Mouse (Mus musculus) hindbrain, embryonic 11.5 days (tissue): ENCODE data around the gene Chst4. TPM values are rescaled to one million over a fixed set of nuclear protein-coding genes. Genes with fewer than 3 reads are reported as not detected.

Experiments
- ATAC-seq: fragments of 200-750 bp; cut with Nextera tagmentation; 2 replicates; pipeline ENCODE4 v1.8.0; 2017; ENCODE audit warnings: mild to moderate bottlenecking, moderate TSS enrichment, moderate library complexity; ENCODE audit not compliant: low FRiP score
- DNase-seq: peaks from one replicate; pipeline ENCODE4 v3.0.0-alpha.2; 2015; ENCODE audit warnings: low spot score
- H3K27ac ChIP-seq: fragments of 300-500 bp; sonication (generic); 2 replicates; pipeline ENCODE4 v1.5.1; 2014; ENCODE audit warnings: mild to moderate bottlenecking, low read depth, low read length
- H3K27me3 ChIP-seq: fragments of 300-500 bp; sonication (generic); 2 replicates; pipeline ENCODE4 v1.6.1; 2014; ENCODE audit warnings: mild to moderate bottlenecking, low read length, moderate library complexity, mixed read lengths; ENCODE audit not compliant: control insufficient read depth, insufficient read depth
- H3K36me3 ChIP-seq: fragments of 300-500 bp; sonication (generic); 2 replicates; pipeline ENCODE4 v1.6.1; 2014; ENCODE audit warnings: mild to moderate bottlenecking, low read length, moderate library complexity, mixed read lengths; ENCODE audit not compliant: control insufficient read depth, insufficient read depth
- H3K4me1 ChIP-seq: fragments of 300-500 bp; sonication (generic); replicated peaks from 2 replicates; pipeline ENCODE4 v1.6.1; 2014; ENCODE audit warnings: low read length, mixed read lengths; ENCODE audit not compliant: control insufficient read depth, insufficient read depth
- H3K4me2 ChIP-seq: fragments of 300-500 bp; sonication (generic); replicated peaks from 2 replicates; pipeline ENCODE4 v1.6.1; 2014; ENCODE audit warnings: mild to moderate bottlenecking, low read depth, low read length
- H3K4me3 ChIP-seq: fragments of 300-500 bp; sonication (generic); 2 replicates; pipeline ENCODE4 v1.5.1; 2014; ENCODE audit warnings: low read depth, low read length
- H3K9ac ChIP-seq: fragments of 300-500 bp; sonication (generic); 2 replicates; pipeline ENCODE4 v1.6.1; 2014; ENCODE audit warnings: low read depth, low read length
- H3K9me3 ChIP-seq: fragments of 300-500 bp; sonication (generic); 2 replicates; pipeline ENCODE4 v1.6.1; 2016; ENCODE audit warnings: low read length; ENCODE audit not compliant: control insufficient read depth
- WGBS: fragments of 180-500 bp; shearing (Covaris S2); extraction: QIAGEN DNeasy Blood & Tissue Kit; methylation state at CpG from one replicate; pipeline ENCODE4 v1.1.7; 2014; 5-methylcytosine and 5-hydroxymethylcytosine counted together
- polyA plus RNA-seq: library from polyadenylated mRNA; unstranded; fragments of >200 nt; fragmentation: Nextera tagmentation; extraction: Ambion mirVana; gene quantifications from 2 replicates; pipeline ENCODE4 v1.2.1, GENCODE M21; 2014

The Chst4 gene
- polyA plus RNA-seq, 1 experiment from 2014 or later, result not detected

- ATAC-seq (no peak), DNase-seq (no peak)
- Histone ChIP-seq H3K9ac (no peak overlapping the region), H3K4me1 (no peaks in the 10 kb centered on the region), H3K4me2 (no peak overlapping the region), H3K4me3 (no peak overlapping the region), H3K9me3 (no peaks in the 10 kb centered on the region), H3K36me3 (no peaks in the 10 kb centered on the region), H3K27me3 (no peaks in the 10 kb centered on the region), H3K27ac (no peak overlapping the region)
- WGBS, result 93% methylated on average over 9 of the region's 9 CpGs
Observed at GRCm38 (mm10) chr8:109997381-109997780, 42.2 kb downstream of the Chst4 start.

GRCm38 (mm10) chr8:109992951-109993350, 46.6 kb downstream of the Chst4 start:
- Histone ChIP-seq H3K27ac (no peak overlapping the region), H3K4me3 (no peak overlapping the region), H3K4me2 (no peak overlapping the region), H3K36me3 (no peaks in the 10 kb centered on the region), H3K4me1 (no peaks in the 10 kb centered on the region), H3K27me3 (no peaks in the 10 kb centered on the region), H3K9me3 (no peaks in the 10 kb centered on the region), H3K9ac (no peak overlapping the region)
- WGBS, result 86% methylated on average over 1 of the region's 1 CpGs
- DNase-seq (no peak), ATAC-seq (no peak)

- H3K27ac ChIP-seq, result no peak overlapping the region
- DNase-seq (no peak), ATAC-seq (no peak)
- no peaks in the 10 kb centered on the region for H3K9me3 ChIP-seq
- H3K36me3 ChIP-seq, result no peaks in the 10 kb centered on the region
- H3K9ac ChIP-seq, result no peak overlapping the region
- WGBS, result 70% methylated on average over 5 of the region's 5 CpGs
- no peak overlapping the region for H3K4me2 ChIP-seq
- H3K27me3 ChIP-seq, result no peaks in the 10 kb centered on the region
- H3K4me1 ChIP-seq, result no peaks in the 10 kb centered on the region
- H3K4me3 ChIP-seq, result no peak overlapping the region
Observed at GRCm38 (mm10) chr8:109992166-109992565, 47.4 kb downstream of the Chst4 start.

DNA sequence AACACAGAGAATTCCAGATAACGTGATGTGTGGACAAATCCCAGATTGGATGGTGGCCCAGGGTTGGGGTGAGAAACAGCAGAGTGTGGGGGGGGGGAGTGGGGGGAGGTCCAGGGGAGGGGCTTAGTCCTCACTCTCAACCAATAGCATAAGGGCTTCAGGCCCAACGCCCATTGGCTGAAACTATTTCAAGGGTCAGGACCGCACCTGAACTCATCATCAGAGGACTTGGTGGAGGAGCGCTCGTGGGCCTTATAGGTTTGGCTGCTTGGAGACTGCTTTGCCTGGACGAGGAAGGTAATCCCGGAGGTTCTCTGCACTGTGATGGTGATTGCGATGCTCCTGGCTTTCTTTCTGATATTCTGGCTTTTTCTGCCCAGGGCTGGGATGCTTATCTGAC, 49.3 kb downstream of the Chst4 start, which contains the start of gene Tat:
Gene Tat, plus strand, starts transcription at position 214 of the 400 bp plus-strand sequence.
- Histone ChIP-seq H3K27me3 (no peaks in the 10 kb centered on the region), H3K9ac (no peak within 1 kb of the TSS), H3K27ac (no peak within 1 kb of the TSS), H3K9me3 (no peaks in the 10 kb centered on the region), H3K4me3 (no peak within 1 kb of the TSS), H3K4me2 (no peak within 1 kb of the TSS), H3K36me3 (no peaks in the 10 kb centered on the region), H3K4me1 (no peaks in the 10 kb centered on the region)
- ATAC-seq (no peak), DNase-seq (no peak)
- 87% methylated on average over 8 of the region's 8 CpGs for WGBS

GRCm38 (mm10) chr8:109989151-109989550, 50.4 kb downstream of the Chst4 start:
- WGBS, result 88% methylated on average over 8 of the region's 8 CpGs
- no peak for ATAC-seq
- Histone ChIP-seq H3K4me2 (no peak overlapping the region), H3K27ac (no peak overlapping the region), H3K27me3 (no peaks in the 10 kb centered on the region), H3K4me1 (no peaks in the 10 kb centered on the region), H3K9me3 (no peaks in the 10 kb centered on the region), H3K4me3 (no peak overlapping the region), H3K9ac (no peak overlapping the region), H3K36me3 (no peaks in the 10 kb centered on the region)
- no peak for DNase-seq

GRCm38 (mm10) chr8:109987776-109988175, 51.8 kb downstream of the Chst4 start:
- no peak for ATAC-seq
- H3K9me3 ChIP-seq, result no peaks in the 10 kb centered on the region

DNA sequence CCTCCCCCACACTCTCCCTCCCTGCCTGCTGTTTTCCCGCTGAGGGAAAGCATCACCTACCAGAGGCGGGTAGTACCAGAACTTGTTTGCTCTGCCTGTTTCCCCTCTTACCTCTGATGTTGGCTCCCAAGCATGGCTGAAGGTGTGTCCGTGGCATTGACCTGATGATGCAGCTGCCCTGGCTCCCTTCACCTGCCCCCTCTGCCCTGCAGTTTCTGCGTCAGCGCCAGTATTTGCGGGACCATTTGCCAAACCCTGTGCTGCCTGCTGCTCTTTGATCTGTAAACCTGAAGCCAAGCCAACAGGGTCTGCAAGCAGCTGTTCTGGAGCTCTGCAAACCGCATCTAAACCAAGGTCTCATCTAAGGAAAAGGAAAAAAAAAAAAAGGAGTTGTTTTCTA, 53.2 kb downstream of the Chst4 start:
- Histone ChIP-seq H3K27ac (no peak overlapping the region), H3K9me3 (no peaks in the 10 kb centered on the region), H3K4me1 (no peaks in the 10 kb centered on the region), H3K4me3 (no peak overlapping the region), H3K4me2 (no peak overlapping the region), H3K36me3 (no peaks in the 10 kb centered on the region), H3K9ac (no peak overlapping the region), H3K27me3 (no peaks in the 10 kb centered on the region)
- WGBS, result 74% methylated on average over 7 of the region's 7 CpGs
- DNase-seq, result no peak
- no peak for ATAC-seq

More at GRCm38 (mm10) chr8:109987776-109988175, 51.8 kb downstream of the Chst4 start:
- DNase-seq, result no peak
- 88% methylated on average over 7 of the region's 7 CpGs for WGBS
- H3K27me3 ChIP-seq, result no peaks in the 10 kb centered on the region
- no peak overlapping the region for H3K27ac ChIP-seq
- no peak overlapping the region for H3K4me2 ChIP-seq
- H3K4me1 ChIP-seq, result no peaks in the 10 kb centered on the region
- H3K4me3 ChIP-seq, result no peak overlapping the region
- no peak overlapping the region for H3K9ac ChIP-seq
- no peaks in the 10 kb centered on the region for H3K36me3 ChIP-seq

GRCm38 (mm10) chr8:109983944-109984343, 55.6 kb downstream of the Chst4 start:
- no peaks in the 10 kb centered on the region for H3K4me1 ChIP-seq
- H3K4me2 ChIP-seq, result no peak overlapping the region
- DNase-seq (no peak), ATAC-seq (no peak)
- H3K36me3 ChIP-seq, result no peaks in the 10 kb centered on the region
- H3K27me3 ChIP-seq, result no peaks in the 10 kb centered on the region
- no peak overlapping the region for H3K27ac ChIP-seq
- WGBS, result 38% methylated on average over 5 of the region's 5 CpGs
- H3K9ac ChIP-seq, result no peak overlapping the region
- H3K9me3 ChIP-seq, result no peaks in the 10 kb centered on the region
- no peak overlapping the region for H3K4me3 ChIP-seq

GRCm38 (mm10) chr8:109982386-109983105, 57.0 kb downstream of the Chst4 start:
- Histone ChIP-seq H3K4me3 (no peak overlapping the region), H3K27ac (no peak overlapping the region), H3K27me3 (no peaks in the 10 kb centered on the region), H3K9ac (no peak overlapping the region), H3K9me3 (no peaks in the 10 kb centered on the region), H3K4me1 (no peaks in the 10 kb centered on the region), H3K36me3 (no peaks in the 10 kb centered on the region), H3K4me2 (no peak overlapping the region)
- DNase-seq (no peak), ATAC-seq (no peak)
- 72% methylated on average over 15 of the region's 15 CpGs for WGBS
